Mouse (Mus musculus) lung, postnatal 4 days (tissue): ENCODE measurements at regions not wholly inside any gene's neighbourhood (a gene's known extent, or its start where the extent isn't known, plus 50 kb on each side); places are given as distances from the start of the nearest gene placed in this dataset.
"Not testable (repeated sequence)": the region's sequence is repeated elsewhere in the genome, so short reads cannot be mapped to it uniquely, and the experiment has no call there.

Experiments
- DNase-seq, 2 experiments: peaks; one replicate each; pipeline ENCODE4 v3.0.0; 2021

DNA sequence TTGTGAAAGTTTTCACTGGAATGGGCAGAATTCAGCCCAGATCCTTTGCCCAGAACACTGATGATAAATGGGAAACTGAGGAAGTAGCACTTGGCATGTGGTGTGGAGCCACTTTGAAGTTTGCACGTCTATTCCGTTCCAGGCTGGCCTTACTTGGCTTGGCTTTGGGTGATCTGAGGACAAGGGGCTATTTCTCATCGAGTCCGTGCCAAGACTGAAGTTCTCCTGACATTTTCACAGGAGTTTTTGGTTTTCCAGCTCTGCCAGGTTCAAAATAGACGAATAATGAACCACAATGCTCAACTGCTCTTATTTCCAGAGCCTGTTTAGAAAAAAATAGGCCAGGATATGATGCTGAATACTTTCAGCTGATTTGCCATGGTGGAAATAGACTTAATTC lies 421.8 kb upstream of the Dab2 start:
- no peak for DNase-seq

DNA sequence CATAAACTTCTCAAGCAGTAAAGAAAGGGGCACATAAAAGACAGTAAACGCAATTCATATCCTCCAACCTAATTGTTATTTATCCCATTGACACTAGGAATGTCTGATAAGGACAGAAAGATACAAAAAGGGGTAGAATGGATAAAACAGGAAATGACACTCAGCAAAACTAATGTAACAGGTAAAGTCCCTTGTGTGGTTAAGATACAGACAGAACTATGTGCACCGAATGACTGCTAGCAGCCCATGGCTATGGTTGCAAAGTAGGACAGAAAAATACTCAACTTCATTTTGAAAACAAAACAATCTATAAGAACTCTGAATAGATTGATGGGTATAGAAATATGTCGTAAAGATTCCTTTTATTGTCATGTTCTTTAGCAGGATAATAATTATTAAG lies 408.4 kb upstream of the Dab2 start:
- no peak for DNase-seq

DNA sequence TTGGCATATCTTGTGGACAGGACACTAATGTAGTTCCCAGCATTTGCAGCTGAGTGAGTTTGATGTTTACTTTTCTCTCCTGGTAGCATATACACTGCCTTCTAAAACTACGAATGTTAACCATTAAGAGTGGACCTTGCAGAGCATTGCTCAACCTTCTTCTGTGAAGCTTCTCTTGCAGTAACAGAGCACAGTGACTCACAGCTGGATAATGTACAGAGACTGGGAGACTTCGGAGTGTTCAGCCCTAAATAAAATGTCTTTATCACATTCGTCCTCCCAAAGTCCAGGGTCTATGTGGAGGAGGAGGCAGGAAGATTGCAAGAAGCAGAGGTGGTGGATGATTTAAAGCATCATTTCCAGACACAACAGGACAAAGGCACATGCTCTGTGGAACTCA lies 407.6 kb upstream of the Dab2 start:
- DNase-seq: no peak

DNA sequence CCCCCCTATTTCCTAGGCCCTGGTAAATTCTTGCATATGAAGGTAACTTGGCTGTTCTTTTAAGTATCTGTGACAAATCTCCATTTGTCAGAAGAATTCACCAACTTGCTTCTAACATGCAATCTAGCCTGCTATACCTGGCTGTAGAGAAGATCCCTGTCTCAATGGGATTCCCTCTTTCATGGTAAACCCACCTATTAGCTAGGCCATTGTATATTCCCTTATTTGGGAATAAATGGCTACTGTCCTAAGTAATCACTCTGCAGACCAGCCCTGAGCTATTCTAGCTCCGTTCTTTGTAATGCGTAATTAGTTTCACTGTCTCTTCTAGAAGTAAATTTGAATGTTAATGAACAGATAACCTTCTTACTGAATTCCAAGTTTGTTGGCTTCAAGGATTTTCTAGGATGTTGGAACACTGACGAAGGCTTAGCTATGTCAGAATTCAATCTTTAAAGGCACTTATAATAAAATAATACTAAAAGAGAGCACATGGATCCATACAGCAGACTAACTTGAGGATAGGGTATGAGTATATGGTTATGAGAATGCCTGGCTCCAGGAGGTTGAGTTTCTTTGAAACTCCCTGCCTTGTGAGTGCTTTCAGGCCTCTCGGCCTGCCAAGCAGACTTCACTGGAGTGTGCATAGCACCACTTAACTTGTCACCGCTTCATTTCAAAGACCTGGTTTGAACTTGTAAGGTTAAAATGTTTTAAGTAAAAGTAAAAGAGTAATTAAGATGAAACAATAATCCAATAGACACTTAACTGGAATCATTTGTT lies 403.7 kb upstream of the Dab2 start:
- DNase-seq: not testable (repeated sequence)

DNA sequence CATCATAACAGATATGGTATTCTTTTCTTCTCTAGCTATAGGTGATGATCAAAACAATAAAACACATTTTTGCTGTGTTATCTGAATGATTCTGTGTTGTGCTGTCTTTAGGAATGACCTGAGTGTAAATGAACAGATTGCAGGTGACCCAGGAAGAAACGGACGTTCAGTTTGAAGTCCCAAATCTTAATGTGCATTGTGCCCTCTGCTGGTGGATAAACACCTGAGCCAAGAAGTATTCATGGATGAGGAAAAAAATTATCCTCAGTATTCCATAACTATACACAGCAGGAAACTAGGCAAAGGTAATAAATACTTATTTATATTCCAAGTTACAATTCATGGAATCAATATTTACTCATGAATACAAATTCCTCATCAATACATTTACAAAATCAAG lies 384.3 kb upstream of the Dab2 start:
- DNase-seq: peak in 1 of 2 experiments; percentile 10

DNA sequence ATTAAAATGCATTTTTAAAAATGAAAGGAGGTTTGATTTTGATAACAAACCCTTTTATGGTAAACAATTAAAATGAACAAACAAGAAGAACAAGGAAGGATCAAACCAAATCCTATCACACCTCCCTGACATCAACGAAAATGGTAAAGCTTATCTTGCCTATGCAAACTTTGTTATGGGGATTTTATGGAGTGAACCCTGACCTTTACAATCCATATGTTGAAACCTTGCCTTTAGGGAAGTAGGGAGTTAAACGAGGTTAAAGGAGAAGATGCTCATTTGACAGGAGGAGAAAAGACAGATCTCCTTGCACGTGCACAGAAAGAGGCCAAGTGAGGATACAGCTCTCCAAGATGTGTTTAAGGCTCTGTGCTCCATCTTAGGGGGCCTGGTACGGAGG lies 379.5 kb upstream of the Dab2 start:
- DNase-seq: no peak

DNA sequence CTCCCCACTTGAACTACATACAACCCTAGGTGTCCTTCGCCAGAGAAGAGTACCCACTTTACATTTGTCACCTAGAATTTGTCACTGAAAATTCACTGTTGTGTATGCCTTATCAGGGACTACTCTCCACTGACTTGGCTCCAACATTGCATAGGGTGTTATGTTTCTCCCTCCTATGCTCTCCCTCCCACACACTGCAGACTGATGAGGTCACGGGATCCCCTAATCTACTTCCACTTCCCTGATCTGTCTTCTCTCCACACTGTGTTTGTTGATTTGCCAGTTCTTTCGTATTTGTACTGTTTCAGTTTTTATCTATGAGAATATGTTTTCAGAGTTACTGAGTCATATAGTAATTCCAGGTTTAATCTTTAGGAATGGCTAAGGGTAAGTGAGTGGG lies 371.8 kb upstream of the Dab2 start:
- peak in 1 of 2 experiments; percentile 14 for DNase-seq

DNA sequence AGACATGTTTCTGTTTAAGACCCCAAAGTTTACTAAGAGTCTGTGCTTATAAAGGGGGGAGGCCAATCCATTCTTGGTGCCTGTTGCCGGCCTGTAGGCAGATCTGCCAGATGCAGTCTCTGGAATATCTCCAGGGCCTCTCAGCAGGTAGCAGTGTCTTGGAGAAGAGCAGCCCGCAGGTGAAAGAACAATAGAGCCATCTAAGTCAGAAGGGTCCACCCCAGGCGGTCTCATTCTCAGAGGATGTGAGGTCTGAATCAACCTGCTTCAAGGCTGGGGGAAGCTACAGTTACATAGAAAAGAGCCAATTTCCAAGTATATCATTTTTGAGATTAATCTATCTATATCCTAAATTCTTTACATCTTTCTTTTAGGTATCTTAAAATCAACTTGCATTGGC lies 366.0 kb upstream of the Dab2 start:
- DNase-seq: no peak

DNA sequence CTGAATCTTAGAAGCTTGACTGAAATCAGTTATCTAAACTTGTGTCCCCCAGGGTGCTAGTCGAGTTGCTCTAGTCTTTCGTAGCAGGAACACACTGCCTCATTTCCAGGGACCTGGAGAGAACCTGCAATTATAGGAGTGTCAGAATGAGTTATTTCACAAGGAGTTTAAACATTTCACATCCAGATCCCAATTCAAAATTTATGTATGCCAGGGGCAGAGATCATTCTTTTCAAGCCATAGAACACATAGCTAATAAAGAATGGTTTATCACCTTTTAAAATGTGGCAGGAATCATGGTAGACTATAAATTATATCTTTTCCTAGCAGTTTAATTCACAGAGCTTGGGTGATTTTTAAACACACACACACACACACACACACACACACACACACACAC lies 358.6 kb upstream of the Dab2 start:
- DNase-seq: no peak

DNA sequence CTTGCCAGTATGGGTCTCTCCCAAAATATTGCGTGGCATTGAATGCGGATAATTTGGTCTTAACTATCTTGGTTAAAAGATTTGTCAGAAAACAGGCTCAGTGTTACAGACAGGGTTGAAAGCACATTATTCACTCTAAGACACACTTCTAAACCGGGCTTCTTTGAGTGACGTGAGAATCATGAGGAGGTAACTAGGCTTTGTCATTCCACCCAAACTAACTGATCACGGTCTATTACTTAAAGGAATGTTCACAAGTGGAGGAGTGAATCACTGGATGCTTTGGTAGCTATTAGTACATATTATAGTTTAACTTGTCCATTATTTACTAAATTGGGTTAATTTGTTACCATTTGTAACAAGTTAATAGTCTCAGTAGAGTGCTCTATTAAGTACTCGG lies 352.9 kb upstream of the Dab2 start:
- DNase-seq: no peak

DNA sequence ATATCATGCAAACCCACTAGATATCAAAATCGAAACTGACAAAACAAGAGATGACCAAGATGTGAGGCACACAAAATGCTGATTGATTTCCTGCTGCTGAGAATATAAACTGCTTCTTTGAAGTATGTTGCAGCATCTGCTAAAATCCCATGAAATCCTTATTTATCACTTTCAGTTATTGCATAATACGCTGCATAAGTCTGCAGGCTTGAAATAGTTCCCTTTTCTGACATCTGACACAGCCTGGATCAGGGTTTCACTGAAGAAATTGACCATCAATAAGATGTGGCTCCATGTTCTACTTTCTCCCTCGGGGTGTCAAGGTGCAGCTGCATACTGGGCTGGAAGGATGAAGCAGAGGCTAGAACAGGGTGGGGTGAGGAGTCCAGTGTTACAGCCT lies 348.7 kb upstream of the Dab2 start:
- DNase-seq: no peak

DNA sequence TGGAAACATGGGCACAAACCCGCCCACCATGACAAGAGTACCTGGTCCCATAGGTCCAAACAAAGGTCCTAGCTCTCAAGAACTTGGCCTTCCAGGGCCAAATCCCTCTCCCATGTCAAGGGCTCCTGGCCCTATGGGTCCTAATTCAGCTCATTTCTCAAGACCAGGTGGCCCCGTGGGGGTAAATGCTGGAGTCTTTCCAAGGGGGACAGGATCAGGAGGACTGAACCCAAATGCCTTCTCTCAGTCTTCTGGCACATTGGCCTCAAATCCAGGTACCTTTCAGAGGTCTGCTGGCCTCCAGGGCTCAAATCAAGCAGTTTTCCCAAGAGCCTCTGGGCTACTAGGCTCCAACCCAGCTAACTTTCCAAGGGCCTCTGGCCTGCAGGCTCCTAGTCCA lies 347.9 kb upstream of the Dab2 start:
- not testable (repeated sequence) for DNase-seq

DNA sequence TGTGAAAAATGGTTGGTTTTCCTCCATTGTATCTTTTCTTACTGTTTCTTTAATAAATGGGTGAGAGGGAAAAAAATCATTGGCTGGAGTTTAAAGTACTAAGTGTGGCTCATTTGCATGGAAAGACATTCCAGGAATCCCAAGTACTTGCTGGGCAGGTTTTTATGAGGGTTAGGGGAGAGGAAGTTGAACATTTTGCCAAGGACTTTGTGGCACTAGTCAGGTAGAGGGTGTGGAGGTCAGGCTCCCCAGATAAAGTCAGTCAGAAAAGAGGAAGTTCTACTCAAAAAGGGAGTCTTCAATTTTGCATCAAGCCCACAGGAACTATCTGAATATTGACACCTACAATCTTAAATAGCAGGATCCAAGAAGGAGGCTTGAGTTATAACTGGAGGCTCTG lies 346.5 kb upstream of the Dab2 start:
- no peak for DNase-seq

DNA sequence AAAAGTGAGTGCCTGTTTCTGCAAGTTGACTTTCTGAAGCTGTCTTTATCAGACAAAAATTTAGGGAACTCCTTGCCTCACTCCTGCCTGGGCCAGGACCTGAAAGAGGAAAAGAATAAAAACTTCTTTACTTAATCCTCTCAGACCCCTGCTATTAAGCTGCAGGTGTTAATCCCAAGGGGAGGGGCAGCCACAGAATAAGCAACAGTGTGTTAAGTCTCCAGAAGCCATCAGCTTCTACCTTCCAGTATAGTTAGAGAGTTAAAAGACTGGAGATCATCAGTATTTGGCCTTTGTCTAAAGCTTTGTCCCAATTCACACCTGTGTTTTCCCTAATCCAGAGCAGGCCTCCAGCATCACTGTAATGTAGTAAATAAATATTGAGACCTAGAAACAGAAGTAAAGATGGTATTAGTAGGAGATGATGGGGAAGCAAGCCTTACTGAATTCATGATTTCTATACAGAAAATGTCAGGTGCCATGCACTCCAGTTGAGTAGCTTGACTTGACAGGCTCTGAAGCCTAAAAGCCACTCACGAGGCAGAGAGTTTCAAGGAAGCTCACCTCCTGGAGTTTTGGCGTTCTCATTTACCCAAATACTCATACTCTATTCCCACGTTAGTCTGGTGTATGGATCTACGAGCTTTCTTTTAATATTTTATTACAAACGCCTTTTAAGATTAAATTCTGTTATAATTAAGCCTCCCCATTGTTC lies 308.1 kb upstream of the Dab2 start:
- no peak for DNase-seq

DNA sequence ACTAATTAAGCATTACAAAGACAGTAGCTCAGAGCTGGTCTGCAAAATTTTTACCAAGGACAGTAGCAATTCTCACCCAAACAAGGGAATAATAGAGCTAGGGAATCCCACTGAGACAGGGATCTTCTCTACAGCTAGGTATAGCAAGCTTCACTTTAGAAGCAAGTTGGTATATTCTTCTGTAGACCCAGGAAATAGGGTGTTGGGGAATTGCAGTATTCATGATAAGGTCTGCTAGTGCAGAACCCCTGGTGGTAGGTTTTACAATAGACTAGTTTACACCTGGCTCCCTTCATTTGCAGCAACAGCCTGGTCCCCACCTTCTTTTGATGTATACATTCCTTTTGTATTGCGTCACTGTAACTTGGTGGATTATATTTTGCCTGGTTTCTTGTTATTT lies 307.4 kb upstream of the Dab2 start:
- not testable (repeated sequence) for DNase-seq

DNA sequence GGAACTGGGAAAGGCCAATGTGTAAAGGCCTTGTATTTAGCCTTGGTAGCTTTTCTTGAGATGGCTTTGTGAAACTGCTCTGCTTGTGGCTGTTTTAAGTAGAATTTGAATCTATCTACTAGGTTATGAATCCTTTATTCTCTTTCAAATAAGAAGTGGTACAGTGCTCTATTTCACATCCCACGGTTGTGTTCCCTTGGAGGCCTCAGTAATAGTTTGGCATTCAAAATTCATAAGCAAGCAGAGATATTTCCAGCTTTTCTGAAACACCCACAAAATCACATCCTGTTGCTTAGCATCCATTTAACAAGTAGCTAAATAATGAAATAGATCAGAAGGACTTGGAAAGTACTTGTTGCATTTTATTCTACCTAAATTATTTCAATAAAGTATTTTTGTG lies 298.8 kb upstream of the Dab2 start:
- no peak for DNase-seq

DNA sequence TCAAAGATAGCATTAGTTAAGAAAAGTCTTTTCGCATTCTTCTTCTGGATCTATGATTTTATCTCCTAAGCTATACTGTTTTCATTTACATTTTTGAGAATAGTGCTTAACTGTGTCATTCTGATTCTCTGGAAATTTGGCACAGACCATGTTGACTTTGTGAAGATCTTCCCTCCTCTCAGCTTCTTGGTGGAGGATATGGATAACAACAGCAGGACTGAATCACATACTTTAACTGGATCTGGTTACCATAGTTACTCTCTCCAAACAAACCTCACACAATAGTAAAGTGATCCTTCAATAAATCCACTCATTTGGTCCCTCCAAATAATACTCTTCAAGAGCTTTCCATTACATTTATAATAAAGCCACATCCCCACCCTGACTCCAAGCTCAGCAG lies 298.2 kb upstream of the Dab2 start:
- DNase-seq: no peak

DNA sequence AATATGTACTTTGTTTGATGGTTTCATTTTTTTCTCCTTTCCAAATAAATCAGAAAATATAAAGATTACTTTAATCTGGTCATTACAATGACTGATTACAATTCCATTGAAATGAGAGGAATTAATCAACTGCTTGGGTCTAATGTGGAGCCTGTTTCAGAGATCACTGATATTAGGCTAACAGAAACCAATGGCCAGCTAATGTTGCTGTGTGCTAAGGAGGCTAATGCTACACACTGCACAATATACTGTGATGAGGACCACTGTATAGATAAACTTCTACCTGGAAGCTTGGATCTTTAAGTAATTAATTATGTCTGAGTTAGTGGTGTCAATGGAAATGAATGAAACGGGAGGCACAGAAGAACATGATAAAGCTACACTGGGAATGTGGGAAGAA lies 284.6 kb upstream of the Dab2 start:
- DNase-seq: no peak

DNA sequence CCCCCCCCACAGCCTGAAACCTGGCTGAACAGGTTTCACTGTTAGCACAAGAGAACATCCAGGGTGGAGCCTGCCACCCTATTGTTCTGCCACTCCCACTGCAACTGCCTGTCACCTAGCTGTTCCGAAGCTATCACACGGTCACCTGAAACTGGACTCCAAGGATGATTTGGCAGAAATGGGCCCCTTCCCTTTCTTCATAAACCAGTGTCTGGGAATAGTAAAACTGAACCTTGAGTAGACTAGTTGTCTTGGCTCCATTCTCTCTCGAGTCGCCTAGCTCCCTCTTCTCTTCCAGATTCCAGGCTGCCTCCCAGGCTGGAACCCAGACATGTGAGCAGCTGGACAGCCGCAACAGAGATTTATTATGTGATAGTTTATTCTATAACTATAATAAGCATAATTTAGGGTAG lies 282.9 kb upstream of the Dab2 start:
- no peak for DNase-seq

DNA sequence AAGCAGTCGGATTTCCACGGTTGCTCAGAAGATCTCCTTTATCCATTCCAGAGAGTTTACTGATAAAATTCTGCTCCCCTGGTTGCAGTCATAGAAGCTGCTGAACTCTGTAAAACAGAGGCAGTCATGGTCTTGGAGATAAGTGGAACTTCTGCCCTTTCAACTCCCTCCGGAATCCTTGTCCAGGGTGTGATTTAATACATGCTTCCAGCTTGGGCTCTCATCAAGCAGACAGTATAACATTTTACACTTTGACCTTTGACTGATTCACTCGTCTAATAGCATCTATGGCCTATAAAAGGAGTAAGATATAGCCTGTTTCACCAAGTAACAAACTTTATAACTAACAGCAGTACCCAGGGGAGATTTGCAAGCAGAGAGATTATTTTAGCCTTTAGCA lies 274.0 kb upstream of the Dab2 start:
- no peak for DNase-seq

DNA sequence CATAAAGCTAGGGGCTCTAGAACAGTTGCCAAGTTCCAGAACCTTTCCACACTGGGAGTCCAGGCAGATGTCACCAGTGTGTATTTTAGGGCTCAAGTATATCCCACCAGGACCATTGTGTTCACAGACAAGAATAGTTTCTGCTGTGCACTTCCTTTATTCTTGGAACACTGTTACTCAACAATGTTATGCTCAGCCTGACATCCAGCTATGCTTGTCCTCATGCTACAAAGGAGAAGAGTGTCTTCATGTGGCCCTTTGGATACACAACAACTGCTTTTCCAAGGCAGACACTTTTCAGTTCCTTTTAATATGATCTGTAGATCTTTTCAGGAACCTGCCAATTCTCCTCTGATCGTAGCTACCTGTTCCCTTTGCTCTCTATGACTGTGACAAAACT lies 270.4 kb upstream of the Dab2 start:
- no peak for DNase-seq

DNA sequence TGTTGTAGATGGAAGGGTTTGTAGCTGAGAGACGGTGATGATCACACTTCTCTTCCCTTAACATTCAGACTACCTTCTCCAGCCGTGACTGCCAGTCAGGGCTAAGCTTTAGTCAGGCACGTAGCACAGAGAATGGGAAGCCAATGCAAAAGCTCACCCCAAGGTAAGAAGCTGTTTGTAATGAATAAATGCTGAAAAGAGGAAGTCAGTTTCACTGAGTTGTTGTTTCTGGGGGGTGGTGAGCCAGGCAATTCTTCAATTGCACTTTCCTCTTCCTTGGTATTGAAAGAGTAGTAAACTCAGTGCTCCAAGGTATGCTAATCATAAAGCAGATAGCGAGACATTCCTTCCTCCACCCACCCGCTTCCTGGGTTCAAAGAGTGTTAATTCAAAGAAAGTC lies 269.2 kb upstream of the Dab2 start:
- no peak for DNase-seq

DNA sequence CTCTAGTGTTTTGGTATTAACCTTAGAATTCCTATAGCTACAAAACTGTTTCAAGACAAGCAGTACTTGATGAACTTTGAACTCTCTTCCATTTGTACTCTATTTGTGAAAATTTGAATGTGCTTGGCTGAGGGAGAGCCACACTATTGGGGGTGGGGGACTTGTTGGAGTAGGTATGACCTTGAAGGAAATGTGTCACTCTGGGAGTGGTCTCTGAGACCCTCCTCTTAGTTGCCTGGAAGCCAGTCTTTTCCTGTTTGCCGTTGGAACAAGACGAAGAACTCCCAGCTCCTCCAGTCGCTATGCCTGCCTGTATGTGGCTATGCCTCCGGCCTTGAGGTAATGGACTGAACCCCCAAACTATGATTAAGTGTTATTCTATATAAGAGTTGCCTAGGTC lies 265.4 kb upstream of the Dab2 start:
- DNase-seq: no peak

DNA sequence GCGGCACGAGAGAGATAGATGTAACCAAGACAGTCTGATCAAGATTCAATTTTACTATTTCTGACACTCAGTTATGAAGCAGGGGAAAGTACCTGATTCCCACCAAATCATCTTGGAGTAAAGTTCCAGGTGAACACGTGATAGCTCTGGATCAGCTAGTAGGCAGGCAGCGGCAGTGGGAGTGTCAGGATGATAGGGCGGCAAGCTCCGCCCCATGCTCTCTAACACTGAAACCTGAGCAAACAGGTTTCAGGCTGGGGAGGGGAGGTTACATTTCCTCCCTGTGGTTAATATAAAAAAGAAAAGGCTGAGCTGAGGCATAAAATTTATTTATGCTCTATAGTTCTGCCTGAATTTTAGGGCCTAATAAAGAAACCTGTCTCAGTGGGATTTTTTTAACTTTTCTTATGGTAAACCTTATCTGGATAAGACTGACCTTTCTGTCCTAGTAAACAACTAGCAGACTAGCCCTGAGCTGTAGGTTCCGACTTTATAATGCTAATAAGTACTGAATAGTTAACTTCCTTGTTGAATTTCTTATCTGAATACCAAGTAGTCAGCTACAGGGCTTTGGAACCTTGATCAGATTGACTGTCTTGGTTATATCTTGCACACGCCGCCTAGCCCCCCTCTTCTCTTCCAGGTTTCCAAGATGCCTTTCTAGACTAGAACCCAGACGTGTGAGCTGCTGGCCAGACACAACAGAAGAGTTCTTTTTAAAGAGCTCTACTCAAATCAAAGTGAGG lies 254.9 kb upstream of the Dab2 start:
- no peak for DNase-seq
